Mouse (Mus musculus) testis, adult 2 months (tissue): ENCODE results near the gene Bach2. TPM values are rescaled to one million over a fixed set of nuclear protein-coding genes. Genes with fewer than 3 reads are reported as not detected.

ENCODE experiments used
- H3K27ac ChIP-seq: fragments of 200-500 bp; 2 replicates; pipeline ENCODE4 v1.5.1; 2012; ENCODE audit warnings: low read depth, low read length; ENCODE audit not compliant: control insufficient read depth, insufficient read depth
- H3K27me3 ChIP-seq: fragments of 200-500 bp; 2 replicates; pipeline ENCODE4 v1.6.1; 2012; ENCODE audit warnings: mild to moderate bottlenecking, low read length, moderate library complexity; ENCODE audit not compliant: control insufficient read depth, insufficient read depth
- H3K36me3 ChIP-seq: fragments of 200-500 bp; 2 replicates; pipeline ENCODE4 v1.6.1; 2012; ENCODE audit warnings: mild to moderate bottlenecking, low read length; ENCODE audit not compliant: control insufficient read depth, insufficient read depth
- H3K4me1 ChIP-seq: fragments of 200-500 bp; 2 replicates; pipeline ENCODE4 v1.6.1; 2012; ENCODE audit warnings: low read length; ENCODE audit not compliant: control insufficient read depth, insufficient read depth
- H3K4me3 ChIP-seq: fragments of 200-500 bp; 2 replicates; pipeline ENCODE4 v1.5.1; 2012; ENCODE audit warnings: low read depth, mild to moderate bottlenecking, low read length, moderate library complexity, mixed read lengths; ENCODE audit not compliant: control insufficient read depth
- CTCF ChIP-seq: fragments of 200-500 bp; IDR thresholded peaks from 2 replicates; pipeline ENCODE4 v1.5.1; 2012; ENCODE audit warnings: low read depth, mild to moderate bottlenecking, inconsistent platforms, low read length, moderate library complexity; ENCODE audit not compliant: control insufficient read depth, insufficient read depth, insufficient replicate concordance
- POLR2A ChIP-seq: fragments of 200-500 bp; IDR thresholded peaks from 2 replicates; pipeline ENCODE4 v1.6.1; 2012; ENCODE audit warnings: low read depth, mild to moderate bottlenecking, inconsistent platforms, low read length, moderate library complexity; ENCODE audit not compliant: control insufficient read depth
- polyA plus RNA-seq: library from polyadenylated mRNA; depleted of rRNA; stranded (reverse); fragments of >200 nt; gene quantifications from 2 replicates; pipeline ENCODE4 v1.2.3, GENCODE M21; 2012

Bach2 gene
- polyA plus RNA-seq, 1 experiment, result 2.3 TPM

GRCm38 (mm10) chr4:32387479-32388240, 149.1 kb downstream of the Bach2 start:
- no peak overlapping the region; the same call in 1 of the 2 replicates for H3K27ac ChIP-seq

GRCm38 (mm10) chr4:32388564-32388963, 150.0 kb downstream of the Bach2 start:
- no peak overlapping the region for H3K27ac ChIP-seq

More at GRCm38 (mm10) chr4:32387479-32388240, 149.1 kb downstream of the Bach2 start:
- H3K27me3 ChIP-seq, result no peaks in the 10 kb centered on the region
- TF ChIP-seq CTCF, result no peak
- no peak for TF ChIP-seq POLR2A
- no peaks in the 10 kb centered on the region for H3K4me1 ChIP-seq
- no peaks in the 10 kb centered on the region for H3K36me3 ChIP-seq
- H3K4me3 ChIP-seq, result no peak overlapping the region

GRCm38 (mm10) chr4:32389107-32389800, 150.7 kb downstream of the Bach2 start:
- no peaks in the 10 kb centered on the region for H3K36me3 ChIP-seq
- TF ChIP-seq CTCF, result no peak
- TF ChIP-seq POLR2A, result no peak
- H3K27ac ChIP-seq, result no peak overlapping the region
- no peak overlapping the region for H3K4me3 ChIP-seq
- H3K27me3 ChIP-seq, result no peaks in the 10 kb centered on the region
- no peaks in the 10 kb centered on the region for H3K4me1 ChIP-seq

More at GRCm38 (mm10) chr4:32388564-32388963, 150.0 kb downstream of the Bach2 start:
- Histone ChIP-seq H3K4me1 (no peaks in the 10 kb centered on the region), H3K36me3 (no peaks in the 10 kb centered on the region), H3K4me3 (no peak overlapping the region), H3K27me3 (no peaks in the 10 kb centered on the region)
- no peak for TF ChIP-seq POLR2A
- TF ChIP-seq CTCF, result no peak

GRCm38 (mm10) chr4:32391260-32391659, 152.7 kb downstream of the Bach2 start:
- Histone ChIP-seq H3K27ac (no peak overlapping the region), H3K27me3 (no peaks in the 10 kb centered on the region), H3K4me1 (no peaks in the 10 kb centered on the region), H3K36me3 (no peaks in the 10 kb centered on the region), H3K4me3 (no peak overlapping the region)
- TF ChIP-seq CTCF, result no peak
- TF ChIP-seq POLR2A, result no peak

GRCm38 (mm10) chr4:32393226-32393625, 154.6 kb downstream of the Bach2 start:
- Histone ChIP-seq H3K36me3 (no peaks in the 10 kb centered on the region), H3K27ac (no peak overlapping the region), H3K4me3 (no peak overlapping the region), H3K4me1 (no peaks in the 10 kb centered on the region), H3K27me3 (no peaks in the 10 kb centered on the region)
- TF ChIP-seq CTCF (no peak), POLR2A (no peak)

GRCm38 (mm10) chr4:32393951-32394350, 155.3 kb downstream of the Bach2 start:
- H3K4me3 ChIP-seq, result no peak overlapping the region
- H3K27ac ChIP-seq, result no peak overlapping the region
- H3K4me1 ChIP-seq, result no peaks in the 10 kb centered on the region
- H3K36me3 ChIP-seq, result no peaks in the 10 kb centered on the region
- H3K27me3 ChIP-seq, result no peaks in the 10 kb centered on the region
- TF ChIP-seq CTCF, result no peak
- no peak for TF ChIP-seq POLR2A

GRCm38 (mm10) chr4:32394850-32395249, 156.2 kb downstream of the Bach2 start:
- no peak for TF ChIP-seq CTCF
- no peak for TF ChIP-seq POLR2A
- no peak overlapping the region for H3K27ac ChIP-seq
- no peak overlapping the region for H3K4me3 ChIP-seq
- no peaks in the 10 kb centered on the region for H3K4me1 ChIP-seq
- no peaks in the 10 kb centered on the region for H3K27me3 ChIP-seq
- no peaks in the 10 kb centered on the region for H3K36me3 ChIP-seq
